Comparison of ENCODE assay signal across 21 mouse cellular contexts in genomic region chr9:64636961-64637360, GRCm38 (mm10).
DNase-seq lines count a peak whose midpoint lies in the region; ATAC-seq and TF ChIP-seq lines count a peak whose summit lies in the region.
"Had no signal": no experiment of that assay in that cellular context is flagged by ENCODE, and none has a peak within 500 bp of the region (broad histone marks: within the 10 kb centered on the region; RNA-seq: fewer than 3 reads in every experiment).

No protein-coding gene starts in this region.

- no peaks in the 10 kb centered on the region for H3K9me3 ChIP-seq in hindbrain, postnatal 0 days (ENCODE audit: low read length)
- H3K9me3 ChIP-seq: forebrain, embryonic 15.5 days; limb, embryonic 12.5 days; liver, embryonic 12.5 days; midbrain, embryonic 10.5 days had no signal

- WGBS in hindbrain, postnatal 0 days, result 62% methylated on average over 2 of the region's 2 CpGs

- TF ChIP-seq CTCF in hindbrain, postnatal 0 days (IDR thresholded peaks at IDR 0.05; ENCODE audit: low read depth), result no peak

- H3K4me1 ChIP-seq in hindbrain, postnatal 0 days (ENCODE audit: insufficient read depth, low read length), result peaks cover 23% of the 10 kb centered on the region

- no peak overlapping the region for H3K27ac ChIP-seq in hindbrain, postnatal 0 days
- H3K27ac ChIP-seq: forebrain, embryonic 15.5 days; layer of hippocampus, adult 2 months; limb, embryonic 12.5 days; liver, embryonic 12.5 days; midbrain, embryonic 10.5 days had no signal

- no peaks in the 10 kb centered on the region for H3K36me3 ChIP-seq in hindbrain, postnatal 0 days (ENCODE audit: insufficient read depth, low read length)
- H3K36me3 ChIP-seq: forebrain, embryonic 15.5 days; limb, embryonic 12.5 days; liver, embryonic 12.5 days; midbrain, embryonic 10.5 days had no signal

- no peak overlapping the region for H3K9ac ChIP-seq in hindbrain, postnatal 0 days (replicated peaks; ENCODE audit: low read length)
- H3K9ac ChIP-seq: forebrain, embryonic 15.5 days; limb, embryonic 12.5 days; liver, embryonic 12.5 days had no signal

- ATAC-seq in hindbrain, postnatal 0 days, result no peak
- ATAC-seq: forebrain, embryonic 15.5 days; inflammation-experienced regulatory T-cells, adult 6 months; liver, embryonic 12.5 days had no signal

- DNase-seq in kidney, adult 9 months, result peak; percentile 62
- DNase-seq in kidney, postnatal 4 days, result no peak
- DNase-seq in cerebellum, adult 11-12 months, result peak; percentile 89
- DNase-seq in cerebellum, adult 9-10 months, result peak; percentile 91
- DNase-seq in kidney, postnatal 25 days, result peak; percentile 38 to 69
- no peak for DNase-seq in urinary bladder, postnatal 4 days (ENCODE audit: low spot score in 2 of 2)
- no peak for DNase-seq in hindbrain, postnatal 0 days (ENCODE audit: low spot score)
- DNase-seq: embryo, embryonic 11 days; heart, postnatal 10 days; layer of hippocampus, postnatal 36 days; lung, adult 2 months; lung, postnatal 4 days; retina, postnatal 1 day; thymus, adult 2 months had no signal

- no peak overlapping the region for H3K4me2 ChIP-seq in hindbrain, postnatal 0 days (ENCODE audit: low read depth, low read length)
- H3K4me2 ChIP-seq: forebrain, embryonic 15.5 days; heart, embryonic 11.5 days; liver, embryonic 12.5 days had no signal

- no peak overlapping the region for H3K4me3 ChIP-seq in hindbrain, postnatal 0 days (ENCODE audit: low read length)
- H3K4me3 ChIP-seq: forebrain, embryonic 15.5 days; layer of hippocampus, adult 2 months; limb, embryonic 12.5 days; liver, embryonic 12.5 days; midbrain, embryonic 10.5 days had no signal

- no peaks in the 10 kb centered on the region; the same call in 1 of the 2 replicates for H3K27me3 ChIP-seq in hindbrain, postnatal 0 days (ENCODE audit: insufficient read depth, low read length)
- H3K27me3 ChIP-seq: forebrain, embryonic 15.5 days had no signal

Comparison
In these comparisons a context has a peak if more than half of its experiments do, and no peak if none do; other contexts are left out.
1. DNase-seq: peak in kidney, adult 9 months (single experiment), cerebellum, adult 11-12 months (single experiment), cerebellum, adult 9-10 months (single experiment) and kidney, postnatal 25 days (2 of 2); none in kidney, postnatal 4 days (0 of 2), urinary bladder, postnatal 4 days (0 of 2) and hindbrain, postnatal 0 days (single experiment).